Mouse (Mus musculus) cerebellum, postnatal 25 days (tissue): ENCODE measurements around the gene Ica1.

Experiments used
- DNase-seq, 2 experiments: peaks; one replicate each; pipeline ENCODE4 v3.0.0; 2021; ENCODE audit warnings: mixed read lengths in 2 of 2

Gene Ica1

DNA sequence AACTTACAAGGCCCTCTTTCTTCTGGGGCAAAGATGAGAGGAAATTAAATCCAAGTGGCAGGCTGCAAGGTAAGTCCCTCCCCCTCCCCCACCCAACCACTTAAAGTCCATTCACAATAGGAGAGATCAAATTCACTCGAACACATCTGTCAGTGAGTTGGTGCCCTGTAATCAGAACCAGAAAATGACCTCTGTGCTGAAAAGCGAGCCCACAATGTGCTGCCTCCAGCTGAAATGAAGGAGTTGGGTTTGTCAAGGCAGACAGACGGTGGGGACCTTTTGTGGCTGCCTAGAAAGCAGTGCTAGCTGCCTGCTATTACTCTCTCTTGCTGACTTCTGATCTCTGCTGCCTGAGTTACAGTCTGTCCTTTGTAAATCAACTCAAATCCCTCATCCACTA lies 35.8 kb downstream of the Ica1 start:
- no peak for DNase-seq

DNA sequence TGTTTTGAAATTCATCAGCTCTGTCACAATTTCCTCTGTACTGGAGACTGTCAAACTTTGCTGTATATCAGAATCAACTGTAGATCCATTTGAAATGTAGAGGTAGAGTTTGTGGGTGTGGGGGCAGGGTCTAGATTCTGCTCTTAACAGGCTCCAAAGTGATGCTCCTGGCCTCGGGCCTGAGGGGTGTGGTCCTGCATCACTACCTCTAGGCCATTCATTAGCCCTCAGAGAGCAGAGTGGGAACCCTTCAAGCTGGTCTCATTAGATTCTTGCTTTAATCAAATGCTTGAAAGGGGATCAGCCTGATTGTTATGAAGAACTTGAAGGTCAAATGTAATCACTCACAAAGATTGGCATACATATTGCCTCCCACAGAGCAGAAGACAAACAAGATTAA lies 36.6 kb downstream of the Ica1 start:
- no peak for DNase-seq

DNA sequence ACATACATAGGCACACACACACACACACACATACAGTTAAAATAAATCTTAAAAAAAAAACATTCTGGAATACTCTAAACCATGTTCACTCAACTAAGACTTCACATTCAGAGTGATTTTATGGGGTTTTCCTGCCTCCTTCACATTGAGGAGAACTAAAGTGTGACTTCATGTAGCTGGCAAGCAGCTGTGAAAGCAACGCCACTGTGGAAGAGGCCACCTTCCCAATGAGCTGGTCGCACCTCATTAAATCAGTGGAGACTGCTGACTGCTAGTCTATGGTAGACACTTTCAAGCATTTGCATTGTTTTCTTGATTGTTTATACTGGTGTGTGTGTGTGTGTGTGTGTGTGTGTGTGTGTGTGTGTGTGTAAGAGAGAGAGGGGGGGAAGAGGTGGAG lies 38.2 kb downstream of the Ica1 start:
- no peak for DNase-seq

DNA sequence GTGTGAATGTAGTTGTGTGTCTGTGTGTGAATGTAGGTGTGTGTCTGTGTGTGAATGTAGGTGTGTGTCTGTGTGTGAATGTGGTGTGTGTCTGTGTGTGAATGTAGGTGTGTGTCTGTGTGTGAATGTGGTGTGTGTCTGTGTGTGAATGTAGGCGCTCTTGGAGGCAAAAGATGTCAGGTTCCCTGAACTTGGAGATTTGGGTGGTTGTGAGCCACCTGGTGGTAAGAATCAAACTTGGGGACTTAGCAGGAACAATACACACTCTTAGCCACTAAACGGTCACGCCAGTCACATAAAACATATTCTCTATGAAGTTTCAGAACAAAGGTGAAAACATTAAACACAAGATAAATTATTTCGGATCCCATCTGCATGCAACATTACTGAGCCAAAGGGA lies 39.9 kb downstream of the Ica1 start:
- DNase-seq = peak in 1 of 2 experiments; percentile 26

DNA sequence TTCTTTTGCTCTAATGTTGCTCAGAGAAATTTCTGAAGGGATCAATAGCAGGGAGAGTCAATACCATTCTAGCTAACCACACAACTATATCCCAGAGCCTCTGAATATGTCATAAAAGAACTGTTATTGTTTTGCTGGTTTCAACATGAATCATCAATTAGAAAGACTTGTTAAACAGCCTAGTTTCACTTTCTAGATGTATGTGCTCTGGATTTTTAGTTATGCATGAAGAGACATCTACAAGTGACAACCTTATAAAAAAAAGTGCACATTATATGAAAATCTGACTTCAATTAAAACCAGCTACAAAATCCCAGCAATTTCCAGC lies 41.8 kb downstream of the Ica1 start:
- no peak for DNase-seq

DNA sequence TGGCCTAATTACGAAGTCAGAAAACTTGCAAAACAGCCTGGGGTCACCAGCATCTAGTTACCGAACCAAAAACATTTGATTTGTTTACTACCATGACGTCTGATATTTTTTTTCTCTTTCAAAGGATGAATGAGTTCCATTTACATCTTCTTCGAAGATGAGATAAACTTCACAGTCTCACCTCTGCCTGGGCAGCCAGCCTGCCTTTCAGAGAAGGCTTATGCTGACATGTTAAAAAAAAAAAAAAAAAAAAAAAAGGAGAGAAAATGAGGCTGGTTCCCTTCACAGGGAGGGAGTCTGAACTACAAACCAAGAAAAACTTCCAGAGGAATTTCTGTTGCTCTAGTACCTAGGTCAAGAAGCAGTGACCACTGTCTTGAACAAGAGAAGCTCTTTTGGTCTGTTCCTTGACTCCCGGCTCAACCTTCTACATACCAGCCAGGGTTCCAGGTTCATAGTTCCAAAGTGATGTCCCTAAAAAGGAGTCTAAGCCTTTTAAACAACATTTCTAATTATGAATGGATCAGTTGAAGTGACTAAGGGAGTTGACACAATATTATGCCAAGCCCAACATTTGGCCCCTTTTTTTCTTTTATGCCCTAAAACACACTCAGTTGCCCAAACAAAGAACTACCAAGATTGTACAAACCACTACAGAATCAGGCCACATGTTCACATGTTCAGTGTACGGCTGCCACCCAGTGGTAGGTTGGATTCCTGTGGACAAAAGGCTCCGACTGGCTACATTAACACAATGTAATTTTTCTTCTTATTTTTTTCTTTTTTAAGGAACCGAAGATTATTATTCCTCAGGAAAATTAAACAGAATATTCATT lies 42.4 kb downstream of the Ica1 start:
- peak; percentile 73 to 87 for DNase-seq

DNA sequence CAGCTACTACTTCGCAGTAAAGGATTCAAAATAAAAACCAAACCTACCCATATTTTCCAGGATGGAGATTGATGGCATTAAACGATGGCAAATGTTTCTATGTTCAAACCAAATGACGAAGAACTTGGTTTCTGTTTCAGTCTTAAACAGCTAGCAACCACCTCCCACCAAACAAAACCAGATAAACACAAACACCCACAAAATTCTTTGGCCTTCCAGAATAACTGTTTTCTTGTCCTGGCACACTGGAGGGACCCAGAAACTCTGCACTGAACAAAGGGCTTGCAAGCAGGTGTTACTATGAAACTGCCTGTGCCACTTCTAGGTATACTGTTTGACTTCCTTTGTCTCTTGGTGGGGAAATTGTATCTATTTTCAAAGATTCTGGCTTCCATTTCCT lies 43.2 kb downstream of the Ica1 start:
- DNase-seq = no peak

DNA sequence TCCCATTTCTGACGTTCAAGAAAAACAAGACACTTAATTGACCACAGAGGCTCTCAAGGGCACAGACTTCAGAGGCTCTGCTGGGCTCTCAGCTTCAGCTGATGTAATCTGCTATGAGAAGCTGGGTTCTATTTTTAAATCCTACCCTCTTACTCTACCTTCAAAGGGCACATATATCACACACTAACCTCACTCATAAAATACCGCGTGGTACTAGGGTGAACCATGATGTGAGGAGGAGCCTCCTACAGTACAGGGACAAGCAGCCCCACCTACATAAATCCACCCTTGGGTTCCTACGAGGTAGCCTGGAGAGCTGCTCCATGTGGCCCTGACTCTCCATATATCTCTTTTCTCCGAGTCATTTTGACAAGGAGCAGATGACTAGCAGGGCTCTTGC lies 45.8 kb downstream of the Ica1 start:
- DNase-seq = no peak

DNA sequence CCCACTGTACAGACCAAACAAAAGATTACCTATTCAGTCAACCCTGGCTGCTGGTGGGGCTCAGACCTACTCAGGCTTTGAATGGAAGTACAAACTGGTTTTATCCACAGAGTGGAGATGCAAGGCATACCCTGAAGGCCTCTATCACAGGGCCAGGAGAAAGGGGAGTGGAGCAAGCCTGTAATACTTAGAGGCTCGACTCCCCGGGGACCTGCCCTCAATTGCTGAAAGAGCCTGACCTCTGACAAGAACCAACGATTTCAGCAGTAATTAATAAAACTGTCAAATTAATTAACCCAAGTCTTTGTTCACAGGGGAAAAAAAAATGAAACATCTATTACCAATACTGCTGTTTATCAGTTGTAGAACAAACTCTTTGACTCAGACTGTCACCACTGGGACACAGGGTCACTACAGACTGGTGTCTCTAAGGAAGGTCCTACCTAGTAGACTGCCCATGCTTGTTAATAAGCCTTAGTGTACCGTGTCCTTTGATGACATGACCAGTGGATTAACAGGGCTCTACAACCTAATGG lies 46.6 kb downstream of the Ica1 start:
- no peak for DNase-seq

DNA sequence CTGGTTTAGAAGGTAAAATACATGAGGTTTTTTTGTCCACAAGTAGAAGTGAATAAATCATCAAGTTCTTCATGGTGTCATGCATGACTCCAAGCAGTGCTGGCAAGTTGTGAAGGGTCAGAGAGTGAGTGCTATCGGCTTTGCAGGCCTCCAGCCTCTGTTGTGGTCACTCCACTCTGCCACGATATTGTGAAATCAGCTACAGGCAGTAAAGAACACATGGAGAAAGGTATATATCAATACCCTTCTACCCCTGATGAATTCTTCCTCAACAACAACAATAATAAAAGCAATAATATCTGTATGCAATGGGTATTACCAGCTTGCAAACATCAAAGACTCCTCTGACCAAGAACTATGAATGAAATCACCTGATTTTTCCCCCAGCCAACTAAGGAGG lies 47.9 kb downstream of the Ica1 start:
- DNase-seq = no peak

DNA sequence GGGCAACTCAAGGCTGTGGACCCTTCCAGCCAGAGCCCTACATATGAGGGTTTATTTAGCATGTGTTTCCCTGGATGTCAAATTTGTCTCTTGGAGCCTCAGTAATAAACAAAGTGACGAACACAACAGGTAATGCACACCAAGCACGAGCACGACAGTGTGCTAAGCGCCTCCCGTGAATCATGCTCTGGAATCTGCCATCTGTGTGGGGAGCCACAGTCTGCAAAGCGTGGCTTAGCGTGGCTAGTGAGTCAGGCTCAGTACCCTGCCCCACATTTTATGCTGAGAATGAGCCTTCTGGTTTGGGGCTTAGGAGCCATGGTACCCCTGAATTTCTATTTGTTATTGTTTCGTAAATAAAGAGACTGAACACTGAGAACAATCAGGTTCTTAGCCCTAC lies 50.5 kb downstream of the Ica1 start:
- DNase-seq = no peak

DNA sequence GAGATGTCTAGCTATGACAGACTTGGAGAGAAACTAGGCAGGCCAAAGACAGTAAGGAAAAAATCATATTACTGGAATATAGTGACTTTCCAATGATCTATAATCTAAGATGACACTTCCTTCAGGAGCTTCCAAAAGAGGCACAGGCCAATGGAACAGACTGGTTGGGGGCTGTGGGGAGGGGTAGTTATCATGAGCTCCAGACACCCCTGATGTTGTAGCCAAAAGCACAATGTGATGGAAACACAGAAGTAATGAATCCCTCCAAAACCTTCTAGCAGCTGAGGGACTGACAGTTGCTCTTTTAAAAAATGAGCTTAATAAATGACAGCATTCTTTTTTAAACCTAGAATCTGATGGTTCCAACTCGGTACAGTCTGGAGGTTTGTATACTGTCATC lies 52.7 kb downstream of the Ica1 start:
- DNase-seq = no peak

DNA sequence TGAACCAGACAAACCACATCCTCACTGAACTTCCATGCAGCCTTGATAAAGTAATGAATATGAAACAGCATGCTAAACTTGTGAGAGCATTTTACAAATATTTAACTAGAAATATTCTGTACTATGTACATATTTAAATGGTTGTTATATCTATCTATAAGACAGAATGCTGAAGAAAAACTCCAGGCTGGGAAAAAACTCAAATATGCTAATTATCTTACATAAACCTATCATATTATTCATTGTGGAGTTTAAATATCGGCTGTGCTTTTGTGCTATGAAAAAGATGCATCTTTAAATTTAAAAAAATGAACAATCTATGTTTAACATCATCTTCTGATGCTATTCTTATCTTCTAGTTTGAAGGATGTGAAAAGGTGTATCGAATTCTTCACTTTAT lies 58.6 kb downstream of the Ica1 start:
- no peak for DNase-seq

DNA sequence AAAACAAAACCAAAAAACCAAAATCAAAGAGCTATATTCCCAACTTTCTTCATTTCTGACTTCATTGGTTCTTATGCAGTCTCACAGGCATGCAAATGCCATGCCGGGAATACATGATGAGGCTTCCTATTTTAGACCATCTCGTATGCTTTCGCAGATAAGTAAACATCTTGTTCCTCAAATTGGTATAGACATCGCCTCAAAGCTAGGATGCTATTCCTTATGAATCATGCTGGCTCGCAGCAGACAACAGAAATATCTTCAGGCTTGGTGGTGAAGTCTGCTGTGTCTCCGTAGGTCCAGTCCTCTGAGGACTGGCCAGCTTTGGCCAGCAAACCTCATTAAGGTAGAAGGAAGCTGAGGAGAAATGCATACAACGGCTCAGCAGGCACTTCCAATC lies 60.3 kb downstream of the Ica1 start:
- no peak for DNase-seq

DNA sequence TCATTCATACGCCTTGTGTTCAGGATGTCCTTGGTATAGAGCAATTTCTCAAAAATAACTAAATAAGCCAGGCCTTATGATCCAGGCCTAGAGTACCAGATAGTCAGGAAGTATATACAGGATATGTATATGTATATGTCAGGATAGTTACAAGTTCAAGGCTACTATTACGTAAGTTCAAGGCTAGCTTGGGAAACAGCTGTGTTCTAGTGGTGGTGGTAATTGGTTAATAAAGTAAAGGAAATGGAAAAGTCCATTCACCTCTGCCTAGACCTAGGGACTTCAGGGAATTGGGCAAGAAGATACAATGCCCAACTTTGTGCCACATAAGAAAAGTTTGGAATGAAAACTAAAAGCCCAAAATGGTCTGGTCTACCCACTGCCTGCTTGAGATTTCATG lies 61.7 kb downstream of the Ica1 start:
- no peak for DNase-seq

DNA sequence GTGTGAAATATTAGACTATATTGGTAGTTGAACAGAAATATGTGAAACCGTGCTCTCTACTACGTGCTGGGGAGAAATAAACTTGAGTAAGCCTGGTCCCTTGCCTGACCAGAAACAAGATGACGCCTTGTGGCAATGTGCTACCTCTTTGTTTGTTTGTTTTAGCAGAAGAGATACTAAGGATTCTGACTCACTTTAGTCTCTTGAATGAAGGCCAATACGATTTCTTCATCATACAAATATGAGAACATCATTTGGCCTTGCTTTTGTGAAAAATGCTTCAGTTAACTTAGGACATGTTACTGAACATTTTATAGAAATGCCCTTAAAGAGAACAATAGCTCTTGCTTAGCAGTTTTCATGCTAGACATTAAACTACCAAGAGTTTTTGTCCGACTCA lies 67.0 kb downstream of the Ica1 start:
- DNase-seq = no peak

DNA sequence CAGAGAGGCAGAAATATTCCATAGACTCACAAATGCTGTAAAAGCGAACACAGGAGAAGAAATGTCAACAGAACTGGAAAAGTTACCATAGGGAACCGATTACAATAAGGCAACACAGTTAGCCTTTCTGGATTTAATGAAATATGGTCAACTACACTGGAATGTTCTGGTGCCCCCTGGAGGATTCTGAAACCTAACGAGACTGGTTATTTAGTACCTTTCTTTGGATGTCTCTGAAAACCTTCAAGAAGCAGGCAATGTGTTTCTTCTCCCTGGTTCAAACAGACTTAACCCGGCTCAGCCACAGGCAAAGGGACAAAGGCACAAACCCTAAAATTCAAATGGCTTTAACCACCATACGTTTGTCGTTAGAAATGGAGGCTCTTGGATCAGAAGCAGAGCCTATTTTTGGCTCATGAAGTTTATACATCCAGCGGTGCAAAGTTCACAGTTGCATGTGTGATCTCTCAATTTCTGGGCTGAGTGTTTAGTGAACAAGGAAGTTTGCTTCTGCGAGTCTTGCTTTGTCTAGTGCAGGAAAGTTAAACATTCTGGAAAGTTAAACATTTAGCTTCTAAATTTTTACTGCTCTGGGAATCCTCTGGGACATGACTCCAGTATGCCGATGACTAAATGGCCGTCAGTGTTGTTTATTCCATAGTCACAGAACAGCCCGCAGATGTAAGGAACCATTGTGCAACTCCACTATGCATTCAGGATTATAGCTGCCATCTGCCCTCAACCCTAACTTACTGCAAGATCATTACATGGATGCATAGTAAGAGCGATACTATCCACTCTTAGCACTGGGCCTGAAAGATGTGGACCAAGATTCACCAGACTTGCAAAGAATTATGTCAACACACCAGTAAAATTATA lies 83.4 kb downstream of the Ica1 start:
- DNase-seq = peak in 1 of 2 experiments; percentile 64

DNA sequence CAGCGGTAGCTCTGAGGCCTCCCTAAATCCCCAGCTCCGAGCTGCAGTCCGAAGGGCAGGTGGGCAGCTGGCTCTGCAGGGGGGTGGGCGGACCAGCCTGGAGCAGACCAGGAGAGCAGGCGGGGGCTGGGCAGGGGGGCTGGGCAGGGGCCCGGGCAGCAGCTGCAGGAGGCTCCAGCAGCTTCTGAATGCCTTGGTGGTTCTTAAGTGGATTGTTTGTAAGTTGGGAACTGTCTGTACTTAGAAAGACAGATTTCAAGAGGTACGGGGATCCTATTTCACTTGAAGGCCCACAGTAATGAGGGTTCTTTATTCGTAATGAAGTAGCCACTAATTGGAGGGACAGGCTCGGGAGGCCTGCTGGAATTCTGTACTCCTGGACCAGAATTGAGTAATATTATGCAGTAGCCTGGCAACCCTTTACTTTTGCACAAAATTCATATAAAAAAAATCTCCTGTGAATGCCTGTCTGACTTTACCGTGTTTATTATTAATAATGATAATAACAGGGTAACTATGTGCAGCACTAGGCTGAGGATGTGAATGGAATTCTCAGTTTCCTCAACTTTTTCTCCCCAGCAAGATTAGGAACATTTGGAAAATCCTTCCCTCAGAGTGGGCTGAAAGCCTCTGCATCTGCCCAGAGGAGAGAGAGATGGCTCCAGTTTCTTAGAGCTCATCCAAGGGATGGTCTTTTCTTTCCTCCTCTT lies 84.2 kb downstream of the Ica1 start:
- peak in 1 of 2 experiments; percentile 31 for DNase-seq

DNA sequence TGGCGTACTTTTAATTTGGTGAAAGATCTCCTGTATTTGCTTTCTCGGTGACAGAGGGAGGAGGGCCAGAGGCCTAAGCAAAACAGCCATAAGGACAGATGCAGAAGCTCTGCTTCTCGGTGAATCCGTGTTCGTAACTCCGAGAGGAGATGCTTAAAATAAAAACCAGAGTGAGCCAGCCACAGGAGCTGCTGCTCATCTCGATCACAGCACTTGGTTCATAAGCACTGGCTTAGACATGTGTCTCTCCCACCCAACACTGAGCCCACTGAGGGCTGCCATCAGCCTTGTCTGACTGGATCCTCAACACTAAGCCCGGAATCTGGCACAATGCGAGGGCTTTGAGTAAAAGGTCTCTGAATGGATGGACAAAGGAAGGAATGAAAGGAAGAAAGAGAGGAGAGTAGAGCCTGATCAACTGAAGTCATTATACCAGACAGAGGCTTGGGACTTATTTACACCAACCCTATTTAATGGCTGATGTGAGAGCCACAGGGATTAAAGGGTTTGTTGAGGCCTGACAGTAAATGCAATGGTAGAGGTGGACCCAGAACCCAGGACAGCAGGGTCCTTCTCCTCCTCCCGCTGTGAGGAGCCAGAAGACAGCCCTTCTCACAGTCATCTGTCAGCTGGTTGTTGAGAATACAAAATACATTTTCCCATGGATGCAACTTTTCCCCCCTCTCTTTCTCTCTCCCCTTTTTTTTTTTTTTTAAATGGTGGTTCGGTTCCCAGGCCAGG lies 85.0 kb downstream of the Ica1 start:
- DNase-seq = no peak

DNA sequence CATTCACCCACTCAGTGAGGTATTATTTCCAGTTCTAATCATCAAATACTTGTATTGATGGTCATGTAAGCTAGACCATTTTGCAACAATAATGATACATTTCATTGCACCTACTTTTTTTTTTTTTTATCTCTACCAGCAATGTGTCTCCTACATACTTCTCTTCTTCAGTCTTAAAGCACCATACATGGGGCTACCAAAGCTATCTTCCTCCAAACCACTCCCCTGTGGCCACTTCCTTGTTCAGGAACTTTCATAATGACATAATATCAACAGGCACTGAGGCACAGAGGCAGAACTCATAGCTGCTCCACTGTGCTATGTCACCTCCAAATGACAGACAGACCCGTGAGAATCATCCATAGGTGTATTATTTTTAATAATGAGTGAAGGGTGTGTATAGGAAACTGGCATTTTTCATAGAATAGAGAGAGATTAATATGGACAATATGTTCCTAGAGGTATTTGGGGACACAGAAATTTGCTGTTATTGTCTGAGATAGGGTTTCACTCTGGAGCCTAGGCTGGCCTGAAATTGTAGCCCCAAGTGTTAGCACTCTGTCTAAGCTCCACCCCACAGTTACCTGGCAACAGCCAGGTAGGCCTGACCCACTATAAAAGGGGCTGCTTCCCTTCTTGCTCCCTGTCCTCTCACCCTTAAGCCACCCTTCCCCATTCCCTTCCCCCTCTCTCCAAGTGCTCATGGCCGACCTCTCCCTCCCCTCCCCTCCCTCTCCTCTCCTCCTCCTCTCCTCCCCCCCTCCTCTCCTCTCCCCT lies 86.9 kb downstream of the Ica1 start:
- no peak for DNase-seq

DNA sequence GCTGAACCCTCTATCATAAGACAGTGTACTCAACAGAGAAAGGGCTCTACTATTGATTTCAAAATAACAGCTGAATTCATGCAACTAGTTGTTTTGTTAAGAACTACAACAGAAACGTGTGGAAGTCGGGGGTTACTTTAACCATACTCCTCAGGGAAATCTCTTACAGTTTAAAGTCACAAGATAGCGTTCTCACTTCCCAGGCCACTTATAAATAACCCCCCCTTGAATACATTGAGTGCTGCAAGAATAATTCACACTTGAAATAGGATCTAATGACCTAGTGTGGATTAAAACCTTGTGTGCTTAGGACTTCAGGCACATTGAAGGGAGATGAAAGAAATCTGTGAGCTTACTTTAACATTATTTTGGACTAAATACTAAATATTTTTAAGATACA lies 87.8 kb downstream of the Ica1 start:
- DNase-seq = no peak
